Mouse (Mus musculus): ENCODE results near the gene Gkn3. TPM values are rescaled to one million over a fixed set of nuclear protein-coding genes. Genes with fewer than 3 reads are reported as not detected.

Gene Gkn3
- polyA plus RNA-seq, 1 experiment from 2014 or later: 2.5 TPM

GRCm38 (mm10) chr6:87350829-87351228 is 37.9 kb downstream of the Gkn3 start, which contains the start of gene Gkn1:
Gkn1 (minus strand) TSS chr6:87350942.
- H3K4me1 ChIP-seq (replicated peaks): no peaks in the 10 kb centered on the region
- no peaks in the 10 kb centered on the region for H3K9me3 ChIP-seq (replicated peaks)
- WGBS: 78% methylated on average over 8 of the region's 8 CpGs
- H3K36me3 ChIP-seq: no peaks in the 10 kb centered on the region
- H3K27me3 ChIP-seq (replicated peaks): peaks cover 28% of the 10 kb centered on the region
- no peak within 1 kb of the TSS for H3K4me2 ChIP-seq
- ATAC-seq (ENCODE audit: insufficient number of reproducible peaks, low FRiP score): no peak
- H3K4me3 ChIP-seq: no peak within 1 kb of the TSS
- no peak within 1 kb of the TSS for H3K9ac ChIP-seq
- no peak within 1 kb of the TSS for H3K27ac ChIP-seq (ENCODE audit: poor library complexity, severe bottlenecking)

GRCm38 (mm10) chr6:87335935-87336295 is 52.8 kb downstream of the Gkn3 start:
- Histone ChIP-seq H3K27ac (ENCODE audit: poor library complexity, severe bottlenecking) (no peak overlapping the region), H3K27me3 (replicated peaks) (peaks cover 32% of the 10 kb centered on the region), H3K36me3 (no peaks in the 10 kb centered on the region), H3K9me3 (replicated peaks) (no peaks in the 10 kb centered on the region), H3K4me3 (no peak overlapping the region), H3K4me2 (peak overlapping the region; percentile 91; the same call in 1 of the 2 replicates), H3K4me1 (replicated peaks) (peaks cover 18% of the 10 kb centered on the region), H3K9ac (no peak overlapping the region)
- no peak for ATAC-seq (ENCODE audit: insufficient number of reproducible peaks, low FRiP score)
- WGBS: 30% methylated on average over 6 of the region's 6 CpGs

- H3K4me2 ChIP-seq: peak within 1 kb of the TSS; percentile 91
- no peaks in the 10 kb centered on the region for H3K36me3 ChIP-seq
- no peaks in the 10 kb centered on the region for H3K9me3 ChIP-seq (replicated peaks)
- peak; percentile 53; the same call in 1 of the 2 replicates for ATAC-seq (ENCODE audit: insufficient number of reproducible peaks, low FRiP score)
- H3K9ac ChIP-seq: peak within 1 kb of the TSS; percentile 81
- H3K27me3 ChIP-seq (replicated peaks): peaks cover 32% of the 10 kb centered on the region
- WGBS: under 1% methylated on average over 54 of the region's 54 CpGs
- peak within 1 kb of the TSS; percentile 55; the same call in 1 of the 2 replicates for H3K27ac ChIP-seq (ENCODE audit: poor library complexity, severe bottlenecking)
- H3K4me3 ChIP-seq: peak within 1 kb of the TSS; percentile 68
- H3K4me1 ChIP-seq (replicated peaks): peaks cover 22% of the 10 kb centered on the region
Observed at GRCm38 (mm10) chr6:87335091-87335934, 53.4 kb downstream of the Gkn3 start, which contains the start of gene Antxr1. Antxr1 (minus strand) TSS chr6:87335821.

GRCm38 (mm10) chr6:87334361-87335090 is 54.2 kb downstream of the Gkn3 start:
- peaks cover 30% of the 10 kb centered on the region for H3K4me1 ChIP-seq (replicated peaks)
- peaks cover 32% of the 10 kb centered on the region for H3K27me3 ChIP-seq (replicated peaks)
- no peaks in the 10 kb centered on the region for H3K36me3 ChIP-seq
- peak overlapping the region; percentile 68 for H3K4me3 ChIP-seq
- no peak for ATAC-seq (ENCODE audit: insufficient number of reproducible peaks, low FRiP score)
- H3K9ac ChIP-seq: peak overlapping the region; percentile 81
- peak overlapping the region; percentile 55; the same call in 1 of the 2 replicates for H3K27ac ChIP-seq (ENCODE audit: poor library complexity, severe bottlenecking)
- peak overlapping the region; percentile 91 for H3K4me2 ChIP-seq
- H3K9me3 ChIP-seq (replicated peaks): no peaks in the 10 kb centered on the region
- WGBS: 23% methylated on average over 11 of the region's 11 CpGs

Other genes with a start within 250 kb of the Gkn3 start
- 3.6 and 4.3 TPM in 2 replicates for gene Antxr1, start 53.1 kb downstream of the Gkn3 start, polyA plus RNA-seq (2016; fragmentation: Nextera tagmentation; extraction: Ambion mirVana)
- not detected in 2 replicates for gene Gkn1, start 38.0 kb downstream of the Gkn3 start, polyA plus RNA-seq (2016; fragmentation: Nextera tagmentation; extraction: Ambion mirVana)
- not detected in 2 replicates for gene Gkn2, start 15.6 kb downstream of the Gkn3 start, polyA plus RNA-seq (2016; fragmentation: Nextera tagmentation; extraction: Ambion mirVana)
- gene Bmp10, start 40.1 kb upstream of the Gkn3 start, polyA plus RNA-seq (2016; fragmentation: Nextera tagmentation; extraction: Ambion mirVana): 6.7 and 7.3 TPM in 2 replicates
- gene Arhgap25, start 144.3 kb upstream of the Gkn3 start, polyA plus RNA-seq (2016; fragmentation: Nextera tagmentation; extraction: Ambion mirVana): 2.1 and 2.5 TPM in 2 replicates
- gene Prokr1, start 201.8 kb upstream of the Gkn3 start, polyA plus RNA-seq (2016; fragmentation: Nextera tagmentation; extraction: Ambion mirVana): 4.3 and 4.8 TPM in 2 replicates